Mouse (Mus musculus): ENCODE measurements around the gene Rhbg. TPM values are rescaled to one million over a fixed set of nuclear protein-coding genes. Genes with fewer than 3 reads are reported as not detected.

Gene Rhbg
- polyA plus RNA-seq, 1 experiment from 2014 or later, result 0.67 TPM

DNA sequence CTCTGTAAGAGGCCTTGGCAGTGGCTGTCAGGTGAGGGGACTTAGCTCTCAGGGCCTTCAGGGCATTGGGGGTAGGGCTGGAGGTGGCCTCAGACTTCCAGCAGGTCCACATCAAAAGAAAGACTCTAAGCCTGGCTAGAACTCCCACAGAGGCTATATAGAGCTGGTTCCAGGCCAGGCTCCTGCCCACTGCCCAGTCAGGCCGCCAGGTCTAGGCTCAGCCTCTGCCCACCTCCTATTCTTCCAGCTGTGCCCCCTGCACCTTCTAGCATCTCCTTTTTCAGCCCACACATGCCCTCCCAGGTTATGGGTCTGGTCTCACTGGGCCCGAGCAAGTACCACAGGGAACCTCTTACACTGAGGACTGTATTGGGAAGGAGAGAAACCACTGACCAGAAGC is 29.6 kb downstream of the Rhbg start:
- no peaks in the 10 kb centered on the region for H3K9me3 ChIP-seq
- no peak for ATAC-seq (ENCODE audit: low read depth)
- peak overlapping the region; percentile 63 for H3K9ac ChIP-seq
- H3K27ac ChIP-seq (replicated peaks), result peak overlapping the region; percentile 98
- peaks cover 100% of the 10 kb centered on the region for H3K4me1 ChIP-seq (replicated peaks)
- H3K36me3 ChIP-seq, result peaks cover 90% of the 10 kb centered on the region
- WGBS, result 68% methylated on average over 2 of the region's 2 CpGs
- H3K4me2 ChIP-seq, result 0 out of 2 replicates have a peak overlapping the region, but pooled peaks have one; percentile 13
- H3K4me3 ChIP-seq, result no peak overlapping the region
- peaks cover 9% of the 10 kb centered on the region for H3K27me3 ChIP-seq

DNA sequence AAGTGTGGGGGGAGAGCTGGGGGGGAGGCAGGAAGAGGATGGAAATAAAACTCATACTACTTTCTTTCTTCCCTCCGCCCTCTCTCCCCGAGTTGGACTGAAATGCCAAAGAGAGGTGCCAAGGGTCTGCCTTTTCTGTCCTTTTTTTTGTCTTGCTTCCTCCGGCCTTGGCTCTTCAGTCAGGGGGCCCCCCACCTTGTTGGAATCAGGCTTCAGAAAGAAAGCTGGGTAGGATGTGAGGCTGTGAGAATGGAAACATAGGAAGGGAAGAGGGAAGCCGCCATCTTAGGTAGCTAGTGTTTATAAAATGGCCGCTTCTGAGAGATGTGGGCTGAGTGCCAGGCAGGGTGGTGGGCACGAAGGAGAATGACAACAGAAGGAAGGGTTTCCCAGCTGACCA is 32.1 kb downstream of the Rhbg start:
- peak overlapping the region; percentile 88 for H3K4me2 ChIP-seq
- peak overlapping the region; percentile 63 for H3K9ac ChIP-seq
- peaks cover 69% of the 10 kb centered on the region for H3K36me3 ChIP-seq
- no peak overlapping the region for H3K4me3 ChIP-seq
- ATAC-seq (ENCODE audit: low read depth), result peak; percentile 12; the same call in 1 of the 2 replicates
- peak overlapping the region; percentile 98 for H3K27ac ChIP-seq (replicated peaks)
- 31% methylated on average over 6 of the region's 6 CpGs for WGBS
- H3K4me1 ChIP-seq (replicated peaks), result peaks cover 97% of the 10 kb centered on the region
- no peaks in the 10 kb centered on the region for H3K9me3 ChIP-seq
- peaks cover 24% of the 10 kb centered on the region for H3K27me3 ChIP-seq

DNA sequence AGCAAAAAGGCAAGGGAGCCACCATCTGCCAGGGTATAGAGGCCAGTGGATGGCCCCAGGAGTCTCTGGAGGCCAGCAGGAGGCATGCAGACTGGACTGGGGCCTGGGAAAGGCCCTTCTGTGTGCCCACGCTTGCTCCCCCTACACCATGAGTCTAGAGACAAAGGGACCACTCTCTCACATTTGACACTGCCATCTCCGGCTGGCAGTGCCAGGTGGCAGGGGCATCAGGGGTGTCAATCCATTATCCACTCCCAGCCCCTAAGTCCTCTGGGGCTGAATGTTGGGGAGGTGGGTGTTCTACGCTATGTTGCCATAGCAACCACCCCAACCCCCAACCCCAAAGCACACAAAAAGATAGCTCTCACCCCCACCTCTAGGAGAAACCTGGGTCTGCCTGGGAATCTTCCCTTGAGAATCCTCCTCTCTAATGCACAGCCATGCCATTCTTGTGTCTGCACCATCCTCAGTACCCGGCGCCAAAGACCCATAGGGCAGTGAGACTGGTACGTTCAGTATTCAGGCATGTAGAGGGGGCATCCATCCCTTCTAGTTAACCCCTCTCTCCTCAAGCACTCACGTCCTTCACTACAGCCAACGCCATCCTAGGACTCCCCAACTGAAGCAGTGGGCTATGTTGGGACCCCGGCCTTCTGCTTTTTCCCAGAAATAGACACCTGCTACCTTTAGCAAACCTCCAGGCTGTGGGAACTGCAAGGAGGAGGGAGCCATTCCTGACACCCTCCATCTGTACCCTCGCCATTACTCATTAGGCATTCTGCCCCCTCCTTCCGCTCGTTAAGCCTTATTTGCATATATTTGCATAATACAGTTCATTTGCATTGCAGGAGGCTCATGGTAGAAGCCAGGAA is 32.8 kb downstream of the Rhbg start:
- H3K27me3 ChIP-seq, result peaks cover 29% of the 10 kb centered on the region
- peaks cover 64% of the 10 kb centered on the region for H3K36me3 ChIP-seq
- H3K4me1 ChIP-seq (replicated peaks), result peaks cover 97% of the 10 kb centered on the region
- no peaks in the 10 kb centered on the region for H3K9me3 ChIP-seq
- H3K4me2 ChIP-seq, result peak overlapping the region; percentile 88
- peak; percentile 78 for ATAC-seq (ENCODE audit: low read depth)
- peak overlapping the region; percentile 98 for H3K27ac ChIP-seq (replicated peaks)
- peak overlapping the region; percentile 98 for H3K9ac ChIP-seq
- WGBS, result 20% methylated on average over 12 of the region's 12 CpGs
- peak overlapping the region; percentile 11; the same call in 1 of the 2 replicates for H3K4me3 ChIP-seq

DNA sequence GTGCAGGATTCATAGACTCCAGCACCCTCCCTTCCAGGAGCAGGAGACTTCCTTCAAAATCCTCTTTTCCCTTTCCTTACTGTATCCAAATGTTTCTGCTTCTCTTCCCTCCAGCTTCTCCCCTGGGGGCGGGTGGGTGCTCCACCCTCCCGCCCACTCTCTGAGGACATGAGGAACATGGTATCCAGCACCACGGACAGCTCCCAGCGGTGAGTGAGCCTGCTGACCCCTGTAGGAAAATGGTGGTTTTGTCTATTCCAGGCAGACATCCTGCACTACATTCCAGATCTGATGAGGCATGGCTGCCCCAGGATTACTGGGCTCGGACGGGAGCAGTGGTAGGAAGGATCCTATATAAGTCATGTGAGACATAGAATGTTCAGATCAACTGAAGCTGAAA is 33.7 kb downstream of the Rhbg start:
- Histone ChIP-seq H3K9ac (peak overlapping the region; percentile 98), H3K36me3 (peaks cover 59% of the 10 kb centered on the region), H3K4me2 (peak overlapping the region; percentile 88), H3K9me3 (no peaks in the 10 kb centered on the region), H3K27ac (replicated peaks) (peak overlapping the region; percentile 98), H3K4me1 (replicated peaks) (peaks cover 94% of the 10 kb centered on the region), H3K4me3 (peak overlapping the region; percentile 82; the same call in 1 of the 2 replicates), H3K27me3 (peaks cover 34% of the 10 kb centered on the region)
- 2% methylated on average over 6 of the region's 6 CpGs for WGBS
- ATAC-seq (ENCODE audit: low read depth), result no peak

DNA sequence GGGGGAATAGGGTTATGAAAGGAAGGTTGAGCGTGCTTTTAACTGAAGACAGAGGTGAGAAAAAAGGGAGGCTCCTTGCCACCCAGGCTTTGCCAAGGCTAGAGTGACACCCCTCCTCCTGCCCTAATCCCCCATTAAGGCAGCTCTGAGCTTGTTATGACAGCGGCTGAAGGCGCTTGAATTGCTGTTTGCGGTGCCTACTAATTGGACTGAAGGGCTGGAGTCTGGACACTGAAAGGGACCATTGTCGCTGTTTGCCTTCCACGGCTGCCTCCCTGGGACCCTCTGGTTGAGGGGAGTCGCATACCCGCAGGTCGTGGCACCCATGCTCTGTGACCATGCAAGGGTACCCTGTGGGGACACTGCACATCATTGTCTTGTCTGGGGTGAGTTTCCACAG is 34.6 kb downstream of the Rhbg start:
- H3K36me3 ChIP-seq, result peaks cover 58% of the 10 kb centered on the region
- peak overlapping the region; percentile 88 for H3K4me2 ChIP-seq
- 8% methylated on average over 9 of the region's 9 CpGs for WGBS
- H3K4me1 ChIP-seq (replicated peaks), result peaks cover 94% of the 10 kb centered on the region
- H3K4me3 ChIP-seq, result peak overlapping the region; percentile 82
- ATAC-seq (ENCODE audit: low read depth), result no peak
- H3K9me3 ChIP-seq, result no peaks in the 10 kb centered on the region
- peak overlapping the region; percentile 98 for H3K9ac ChIP-seq
- H3K27ac ChIP-seq (replicated peaks), result peak overlapping the region; percentile 98
- H3K27me3 ChIP-seq, result peaks cover 34% of the 10 kb centered on the region

DNA sequence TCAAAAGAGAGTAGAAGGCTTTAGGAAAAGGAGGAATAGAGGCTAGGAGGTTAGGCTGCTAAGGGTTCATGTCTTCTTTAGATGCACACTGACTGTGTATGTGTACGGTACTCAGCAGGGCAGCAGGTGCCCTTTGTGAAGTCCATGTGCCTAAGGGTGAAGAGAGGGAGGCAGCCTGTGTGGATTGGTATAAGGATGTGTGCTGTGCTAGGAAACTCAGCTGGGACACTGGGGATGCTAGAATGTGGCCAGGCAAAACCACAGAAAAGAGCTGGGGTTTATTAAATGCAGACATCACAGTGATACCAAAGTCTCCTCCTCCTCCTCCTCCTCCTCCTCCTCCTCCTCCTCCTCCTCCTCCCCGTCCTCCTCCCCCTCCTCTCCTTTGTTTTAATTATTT is 36.8 kb downstream of the Rhbg start:
- Histone ChIP-seq H3K4me3 (peak overlapping the region; percentile 82), H3K9ac (peak overlapping the region; percentile 98), H3K4me2 (peak overlapping the region; percentile 88), H3K27me3 (peaks cover 39% of the 10 kb centered on the region), H3K9me3 (no peaks in the 10 kb centered on the region), H3K36me3 (peaks cover 41% of the 10 kb centered on the region), H3K4me1 (replicated peaks) (peaks cover 87% of the 10 kb centered on the region), H3K27ac (replicated peaks) (peak overlapping the region; percentile 98)
- ATAC-seq (ENCODE audit: low read depth), result no peak
- 14% methylated on average over 1 of the region's 2 CpGs for WGBS

DNA sequence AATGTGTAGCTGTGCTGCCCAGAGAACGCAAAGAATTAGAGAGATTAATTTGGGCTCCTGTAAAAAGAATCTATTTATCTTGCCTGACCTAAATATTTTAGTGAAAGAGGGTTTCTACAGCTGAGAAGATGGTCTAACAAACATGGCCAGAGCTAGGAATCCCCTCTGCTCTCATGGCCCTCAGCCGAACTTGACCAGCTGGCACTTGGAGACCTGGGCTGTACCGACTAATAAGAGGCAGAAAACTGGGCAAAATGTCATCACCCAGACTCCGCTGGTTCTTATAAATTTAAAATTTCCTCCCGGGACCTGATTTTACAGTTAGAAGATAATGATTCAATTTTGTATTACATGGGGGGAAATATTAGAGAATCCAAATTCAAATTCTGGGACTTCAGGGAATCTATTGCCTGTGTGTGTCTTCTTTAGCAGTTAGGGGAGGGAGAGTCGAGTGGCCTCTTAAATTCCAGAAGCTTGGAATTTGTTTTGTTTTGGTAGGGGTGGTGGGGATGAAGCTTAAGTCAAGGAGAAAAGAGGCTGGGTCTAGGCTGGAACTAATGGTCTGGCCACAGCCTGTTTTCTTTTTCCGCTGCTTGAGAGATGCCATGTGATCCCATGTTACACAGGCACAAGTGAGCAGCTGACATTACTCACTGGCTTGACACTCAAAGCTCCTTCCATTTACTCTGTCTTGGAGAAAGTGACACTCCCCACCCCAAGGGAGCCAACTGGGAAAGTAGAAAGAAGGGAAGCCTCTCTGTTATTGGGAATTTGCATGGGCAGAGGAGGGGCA is 37.8 kb downstream of the Rhbg start:
- H3K9me3 ChIP-seq, result no peaks in the 10 kb centered on the region
- H3K4me3 ChIP-seq, result peak overlapping the region; percentile 82
- peaks cover 36% of the 10 kb centered on the region for H3K36me3 ChIP-seq
- H3K27ac ChIP-seq (replicated peaks), result peak overlapping the region; percentile 98
- H3K4me2 ChIP-seq, result peak overlapping the region; percentile 88
- H3K27me3 ChIP-seq, result peaks cover 48% of the 10 kb centered on the region
- no peak for ATAC-seq (ENCODE audit: low read depth)
- WGBS, result 4% methylated on average over 7 of the region's 7 CpGs
- H3K4me1 ChIP-seq (replicated peaks), result peaks cover 86% of the 10 kb centered on the region
- H3K9ac ChIP-seq, result peak overlapping the region; percentile 98

DNA sequence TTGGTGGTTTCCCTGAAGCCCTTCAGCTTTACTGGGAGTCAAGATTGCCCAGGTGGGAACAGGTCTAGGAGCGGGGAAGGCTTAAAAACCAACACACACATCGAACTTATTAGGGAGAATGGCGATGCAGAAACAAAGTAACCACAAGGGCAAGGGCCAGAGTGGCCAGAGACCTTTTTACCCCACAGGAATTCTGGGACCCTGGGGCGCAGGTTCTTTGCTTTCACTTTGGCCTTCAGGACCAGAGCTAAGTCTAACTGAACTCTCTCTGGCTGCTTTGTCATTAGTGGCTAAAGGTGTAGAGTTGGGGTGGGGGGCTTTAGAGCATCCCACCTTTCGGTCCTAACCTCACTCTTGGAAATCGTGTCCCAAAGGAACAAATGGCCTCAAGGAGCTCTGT is 38.4 kb downstream of the Rhbg start:
- ATAC-seq (ENCODE audit: low read depth), result no peak
- Histone ChIP-seq H3K9me3 (no peaks in the 10 kb centered on the region), H3K27me3 (peaks cover 54% of the 10 kb centered on the region)

DNA sequence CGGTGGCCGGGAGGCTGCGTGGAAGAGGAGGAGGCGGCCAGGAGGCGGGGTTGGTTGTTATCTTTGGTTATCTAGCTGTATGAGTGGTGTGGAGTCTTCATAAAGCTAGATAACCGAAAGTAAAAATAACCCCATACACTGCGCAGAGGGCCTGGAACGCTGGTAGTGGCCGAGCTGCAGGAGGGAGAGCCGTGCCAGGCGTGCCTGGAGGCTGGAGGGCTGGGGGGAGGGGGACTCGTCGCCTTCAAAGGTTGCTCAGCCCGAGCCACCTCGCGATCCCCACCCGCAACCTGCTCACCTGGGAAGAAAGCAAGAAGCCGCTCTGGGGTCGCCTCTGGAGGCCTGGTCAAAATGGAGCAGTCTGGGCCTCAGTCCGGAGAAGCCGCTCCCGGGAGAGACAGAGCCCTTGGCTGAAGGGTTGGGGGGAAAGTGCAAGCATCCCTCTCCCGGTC is 38.9 kb downstream of the Rhbg start:
- H3K27ac ChIP-seq (replicated peaks), result peak overlapping the region; percentile 98
- ATAC-seq (ENCODE audit: low read depth), result no peak
- H3K4me2 ChIP-seq, result peak overlapping the region; percentile 88
- peaks cover 58% of the 10 kb centered on the region for H3K27me3 ChIP-seq
- H3K36me3 ChIP-seq, result peaks cover 28% of the 10 kb centered on the region
- peak overlapping the region; percentile 98 for H3K9ac ChIP-seq
- H3K9me3 ChIP-seq, result no peaks in the 10 kb centered on the region
- under 1% methylated on average over 22 of the region's 23 CpGs for WGBS
- H3K4me3 ChIP-seq, result peak overlapping the region; percentile 82
- H3K4me1 ChIP-seq (replicated peaks), result peaks cover 86% of the 10 kb centered on the region

More for the DNA sequence above, 38.4 kb downstream of the Rhbg start:
- peak overlapping the region; percentile 98 for H3K27ac ChIP-seq (replicated peaks)
- 3% methylated on average over 6 of the region's 6 CpGs for WGBS
- H3K9ac ChIP-seq, result peak overlapping the region; percentile 98
- H3K36me3 ChIP-seq, result peaks cover 30% of the 10 kb centered on the region
- peaks cover 86% of the 10 kb centered on the region for H3K4me1 ChIP-seq (replicated peaks)
- H3K4me3 ChIP-seq, result peak overlapping the region; percentile 82
- peak overlapping the region; percentile 88 for H3K4me2 ChIP-seq

DNA sequence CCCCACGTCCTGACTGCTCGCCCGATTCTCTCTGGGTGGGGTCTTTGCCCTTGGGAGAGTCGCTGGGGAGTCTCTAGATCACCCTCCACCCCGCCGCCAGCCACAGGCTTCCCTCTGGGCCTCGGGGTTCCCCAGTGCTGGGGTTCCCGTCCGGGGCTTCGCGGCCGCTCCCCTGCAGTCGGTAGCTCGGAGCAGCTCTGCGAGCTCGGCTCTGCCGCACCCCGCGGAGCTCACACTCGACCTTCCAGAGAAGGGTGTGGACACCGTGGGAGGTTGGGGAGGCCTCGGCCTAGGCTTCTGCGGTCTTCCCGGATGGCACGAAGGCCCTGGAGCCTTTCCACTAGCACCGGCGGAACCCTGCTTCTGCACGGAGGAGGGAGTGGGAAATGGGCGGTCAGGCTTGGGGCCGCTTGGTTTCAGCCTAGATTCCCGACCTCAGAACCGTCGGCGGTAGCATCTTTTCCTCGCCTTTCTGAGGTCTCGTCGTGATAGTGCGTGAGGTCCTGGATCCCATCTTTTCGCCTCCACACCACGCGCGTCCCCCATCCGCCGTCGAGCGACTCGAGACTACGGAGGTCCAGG is 39.4 kb downstream of the Rhbg start:
- WGBS, result 1% methylated on average over 48 of the region's 48 CpGs
- peaks cover 58% of the 10 kb centered on the region for H3K27me3 ChIP-seq
- peak; percentile 16; the same call in 1 of the 2 replicates for ATAC-seq (ENCODE audit: low read depth)

DNA sequence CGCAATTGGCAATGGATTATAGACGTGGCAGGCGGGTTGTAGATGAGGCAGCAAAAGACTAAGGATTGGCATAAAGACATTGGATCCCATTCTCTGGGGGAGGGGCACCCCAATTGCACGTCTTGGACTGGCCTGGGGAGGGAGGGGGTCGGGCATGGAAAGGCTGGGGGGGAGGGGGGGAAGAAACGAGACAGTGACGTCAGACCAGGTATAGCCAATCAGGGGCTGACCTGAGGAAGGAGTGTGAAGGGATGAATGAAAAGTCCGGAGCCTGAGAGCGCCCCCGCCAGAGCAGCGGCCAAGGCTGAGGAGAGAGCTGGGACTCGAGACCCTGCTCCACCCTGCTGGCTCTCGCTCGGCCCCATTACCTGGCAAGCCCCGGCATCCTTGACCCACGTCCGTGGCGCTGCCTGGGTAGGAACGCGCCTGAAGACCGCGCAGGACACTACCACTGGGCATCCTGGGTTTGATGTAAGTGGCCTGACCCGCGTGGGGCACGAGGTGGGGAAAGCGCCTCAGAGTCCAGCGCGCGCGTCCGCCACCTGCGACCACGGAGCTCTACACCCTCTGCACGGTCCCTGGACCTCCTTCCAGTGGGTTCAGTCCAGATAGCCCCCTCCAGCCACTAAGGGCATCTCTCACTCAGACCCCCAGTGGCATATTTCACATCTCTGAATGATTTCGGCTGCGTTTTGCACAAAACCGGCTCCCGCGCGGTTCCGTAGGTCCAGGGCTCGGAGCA is 40.1 kb downstream of the Rhbg start:
- H3K9me3 ChIP-seq, result no peaks in the 10 kb centered on the region
- peak; percentile 88 for ATAC-seq (ENCODE audit: low read depth)
- H3K4me1 ChIP-seq (replicated peaks), result peaks cover 84% of the 10 kb centered on the region
- peaks cover 59% of the 10 kb centered on the region for H3K27me3 ChIP-seq
- peaks cover 20% of the 10 kb centered on the region for H3K36me3 ChIP-seq
- H3K9ac ChIP-seq, result peak overlapping the region; percentile 98
- H3K27ac ChIP-seq (replicated peaks), result peak overlapping the region; percentile 98
- H3K4me3 ChIP-seq, result peak overlapping the region; percentile 82
- H3K4me2 ChIP-seq, result peak overlapping the region; percentile 88
- WGBS, result 1% methylated on average over 42 of the region's 42 CpGs

More for the DNA sequence above, 39.4 kb downstream of the Rhbg start:
- Histone ChIP-seq H3K9ac (peak overlapping the region; percentile 98), H3K4me1 (replicated peaks) (peaks cover 86% of the 10 kb centered on the region), H3K27ac (replicated peaks) (peak overlapping the region; percentile 98), H3K4me2 (peak overlapping the region; percentile 88), H3K9me3 (no peaks in the 10 kb centered on the region), H3K36me3 (peaks cover 22% of the 10 kb centered on the region), H3K4me3 (peak overlapping the region; percentile 82)
